Mouse (Mus musculus): Measurements from ENCODE around the gene Ghrhr. TPM values are rescaled to one million over a fixed set of nuclear protein-coding genes. Genes with fewer than 3 reads are reported as not detected.

Gene Ghrhr
- not detected in 2 replicates for polyA plus RNA-seq (2012; rRNA removed)

GRCm38 (mm10) chr6:55376076-55376475 is at the start of gene Ghrhr:
Gene Ghrhr, plus strand, starts transcription at chr6:55376295.

DNA sequence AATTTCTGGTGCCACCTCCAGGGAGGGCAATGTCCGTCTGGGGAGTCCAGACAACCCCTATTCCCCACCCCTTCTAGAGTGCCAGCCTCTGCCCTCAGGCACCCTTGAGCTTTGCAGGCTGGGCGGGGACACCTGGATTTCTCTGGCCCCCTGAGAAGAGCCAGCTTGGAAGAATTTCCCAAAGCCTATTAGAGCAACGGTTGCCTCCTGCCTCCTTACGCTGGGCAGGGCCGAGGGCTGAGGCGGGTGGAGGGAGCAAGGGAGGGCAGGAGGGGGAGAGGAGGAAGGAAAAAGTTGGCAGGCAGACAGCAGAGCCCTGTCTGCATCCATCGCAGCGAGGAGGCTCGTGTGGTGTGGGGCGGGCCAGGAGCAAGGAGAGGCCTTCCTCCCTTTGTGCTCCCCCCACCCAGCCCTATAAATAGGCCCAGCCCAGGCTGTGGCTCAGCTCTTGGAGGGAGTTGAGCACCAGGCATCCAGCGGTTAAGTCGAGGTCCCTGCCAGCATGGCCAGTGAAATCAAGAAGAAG is 40.0 kb upstream of the Ghrhr start, which contains the start of gene Aqp1:
Gene Aqp1 (plus strand): TSS at position 444 of the 526 bp plus-strand sequence.

Other genes starting within 250 kb of the Ghrhr start
- 0.53 and 1.00 TPM in 2 replicates for gene Crhr2, start 243.3 kb upstream of the Ghrhr start, polyA plus RNA-seq (2012; rRNA removed)
- 8.7 and 8.9 TPM in 2 replicates for gene Inmt, start 201.3 kb upstream of the Ghrhr start, polyA plus RNA-seq (2012; rRNA removed)
- gene Mindy4, start 172.9 kb upstream of the Ghrhr start, polyA plus RNA-seq (2012; rRNA removed): 14.9 and 17.7 TPM in 2 replicates
- 212 and 225 TPM in 2 replicates for gene Aqp1, start 39.9 kb upstream of the Ghrhr start, polyA plus RNA-seq (2012; rRNA removed)
- gene Adcyap1r1, start 75.7 kb downstream of the Ghrhr start, polyA plus RNA-seq (2012; rRNA removed): 12.0 and 22.7 TPM in 2 replicates